Mouse (Mus musculus) cerebellum, adult 18-20 months (tissue): Measurements from ENCODE around the gene 1700025G04Rik.
"Not testable (repeated sequence)": the region's sequence is repeated elsewhere in the genome, so short reads cannot be mapped to it uniquely, and the experiment has no call there.

Experiments
- DNase-seq, 2 experiments: peaks; one replicate each; pipeline ENCODE4 v3.0.0; 2021

The 1700025G04Rik gene

DNA sequence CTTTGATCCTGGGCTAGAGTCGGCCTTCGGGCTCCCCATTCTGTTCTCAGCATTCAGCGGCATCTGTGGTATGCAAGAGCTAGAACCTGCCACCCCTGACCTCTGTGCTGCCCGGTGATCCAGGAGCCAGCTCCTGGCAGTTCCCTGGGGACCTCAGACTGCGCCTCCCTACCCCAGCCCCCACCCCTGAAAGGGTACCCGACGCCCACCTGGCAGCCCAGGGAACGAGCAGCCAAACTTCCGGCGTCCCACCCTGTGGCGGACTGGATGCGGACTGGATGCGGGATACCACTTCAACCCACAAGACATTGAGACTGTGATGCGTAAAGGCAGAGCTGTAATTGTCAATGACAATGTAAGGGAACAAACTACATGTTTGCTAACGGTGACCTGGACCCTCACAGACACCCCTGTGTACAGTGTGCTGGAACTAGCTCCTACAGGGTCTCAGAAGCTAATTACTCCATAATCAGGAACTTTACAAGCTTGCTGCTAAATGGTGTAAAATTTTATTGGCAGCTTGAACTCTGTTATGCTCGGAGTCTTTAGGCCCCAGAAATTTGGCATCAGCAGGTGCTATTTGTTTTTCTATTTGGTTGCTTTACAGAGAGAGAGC is 239.8 kb downstream of the 1700025G04Rik start:
- DNase-seq = no peak

GRCm38 (mm10) chr1:151848286-151848685 is 241.6 kb downstream of the 1700025G04Rik start:
- no peak for DNase-seq

DNA sequence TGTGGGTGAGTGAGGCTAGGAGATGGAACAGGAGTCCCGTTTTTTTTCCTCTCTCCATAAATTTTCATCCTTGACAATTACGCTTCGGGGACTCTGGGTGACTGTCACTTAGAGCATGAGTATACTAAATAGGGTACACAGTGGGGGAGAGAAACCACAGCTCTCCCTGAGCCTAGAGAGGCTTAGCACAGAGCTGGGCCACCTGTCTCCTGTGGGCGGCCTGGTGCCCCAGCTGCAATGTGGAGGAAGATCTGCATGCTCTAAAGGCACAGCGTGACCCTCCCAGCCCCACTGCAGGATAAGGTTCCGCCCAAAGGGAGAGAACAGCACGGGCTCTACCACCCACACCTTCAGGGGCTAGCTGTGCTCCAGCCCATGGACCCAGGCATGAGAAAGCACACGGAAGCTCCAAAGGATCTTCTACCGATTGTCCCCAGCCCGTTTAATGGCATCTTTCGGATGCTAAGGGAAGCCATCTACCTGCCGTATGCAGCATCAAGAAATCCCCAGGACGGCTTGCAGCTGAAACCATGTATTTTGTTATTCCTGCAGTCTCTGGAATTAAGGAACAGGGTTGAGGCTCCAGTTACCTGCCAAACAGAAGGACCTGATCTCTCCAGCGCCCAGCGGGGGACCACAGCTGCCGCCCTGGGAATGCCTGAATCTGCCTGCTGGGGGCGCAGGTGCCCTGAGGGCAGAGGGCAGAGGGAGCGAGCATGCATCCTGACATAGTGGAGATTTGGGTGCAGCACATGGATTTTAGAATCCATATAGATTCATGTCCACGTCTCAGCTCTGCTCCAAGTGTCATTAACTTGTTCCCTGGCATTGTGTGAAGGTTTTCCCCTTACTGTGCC is 243.8 kb downstream of the 1700025G04Rik start:
- DNase-seq = peak; percentile 33 to 46

DNA sequence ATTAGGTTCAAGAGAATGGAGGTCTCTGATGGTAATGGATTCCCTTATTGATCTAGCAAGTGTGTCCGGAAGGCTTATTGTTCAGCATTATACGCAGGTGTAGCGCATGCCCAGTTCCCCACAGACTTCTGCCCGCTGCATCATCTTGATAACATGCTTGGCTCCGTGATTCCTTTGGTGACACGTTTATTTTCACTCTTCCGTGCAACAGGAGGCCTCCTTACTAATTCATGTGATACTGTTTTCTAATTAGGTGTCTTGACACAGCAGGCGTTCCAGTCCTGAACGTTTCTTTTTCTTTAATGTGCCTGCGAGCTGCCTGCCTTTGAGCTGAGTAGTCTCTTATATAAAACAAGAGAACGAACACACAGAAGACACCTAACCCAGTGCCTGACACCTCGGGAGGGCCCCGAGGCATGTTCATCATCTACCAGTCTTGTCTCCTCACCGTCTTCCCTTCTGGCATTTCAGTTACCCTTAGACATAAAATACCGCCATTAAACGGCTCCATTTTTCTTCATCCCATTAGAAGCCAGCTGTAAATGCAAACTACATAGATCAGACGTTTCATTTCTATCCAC is 244.6 kb downstream of the 1700025G04Rik start:
- no peak for DNase-seq

DNA sequence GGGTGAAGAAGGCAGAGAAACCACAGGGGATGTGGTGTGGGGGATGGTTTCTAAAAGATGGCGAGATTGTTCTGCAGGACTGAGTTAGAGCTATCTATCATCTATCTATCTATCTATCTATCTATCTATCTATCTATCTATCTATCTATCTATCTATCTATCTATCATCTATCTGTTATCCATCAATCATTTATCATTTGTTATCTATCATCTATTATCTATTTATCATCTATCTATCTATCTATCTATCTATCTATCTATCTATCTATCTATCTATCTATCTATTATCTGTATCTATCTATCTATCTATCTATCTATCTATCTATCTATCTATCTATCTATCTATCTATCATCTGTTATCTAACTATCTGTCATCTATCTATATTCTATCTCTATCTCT is 249.6 kb downstream of the 1700025G04Rik start:
- DNase-seq = not testable (repeated sequence)

- DNase-seq = peak; percentile 44 to 53
These were observed 254.7 kb downstream of the 1700025G04Rik start for GRCm38 (mm10) chr1:151835261-151835660.

DNA sequence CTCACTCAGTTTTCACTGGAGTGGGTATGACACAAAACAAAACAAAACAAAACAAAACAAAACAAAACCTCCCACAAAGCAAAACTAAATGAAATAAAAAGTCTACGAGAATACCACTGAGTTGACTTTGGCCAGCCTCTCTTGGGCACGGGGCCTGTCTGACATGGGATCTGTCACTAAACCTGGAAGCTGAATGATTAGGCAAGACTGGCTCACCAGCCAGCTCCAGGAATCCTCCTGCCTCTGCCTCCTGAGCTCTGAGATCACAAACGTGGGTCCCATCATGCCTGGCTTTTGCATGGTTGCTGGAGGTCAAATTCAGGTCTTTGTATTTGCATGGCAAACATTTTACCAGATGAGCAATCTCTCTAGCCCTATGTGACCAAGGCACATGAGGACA is 258.1 kb downstream of the 1700025G04Rik start:
- no peak for DNase-seq

GRCm38 (mm10) chr1:151825065-151825464 is 264.9 kb downstream of the 1700025G04Rik start:
- DNase-seq = no peak

GRCm38 (mm10) chr1:151820457-151820856 is 269.5 kb downstream of the 1700025G04Rik start:
- DNase-seq = peak; percentile 76 to 83

GRCm38 (mm10) chr1:151819190-151819589 is 270.7 kb downstream of the 1700025G04Rik start:
- DNase-seq = no peak

- DNase-seq = no peak
These were observed 273.9 kb downstream of the 1700025G04Rik start for GRCm38 (mm10) chr1:151816051-151816450.

- no peak for DNase-seq
These were observed 277.8 kb downstream of the 1700025G04Rik start for GRCm38 (mm10) chr1:151812004-151812712.

GRCm38 (mm10) chr1:151811456-151811855 is 278.5 kb downstream of the 1700025G04Rik start:
- peak; percentile 16 to 20 for DNase-seq

DNA sequence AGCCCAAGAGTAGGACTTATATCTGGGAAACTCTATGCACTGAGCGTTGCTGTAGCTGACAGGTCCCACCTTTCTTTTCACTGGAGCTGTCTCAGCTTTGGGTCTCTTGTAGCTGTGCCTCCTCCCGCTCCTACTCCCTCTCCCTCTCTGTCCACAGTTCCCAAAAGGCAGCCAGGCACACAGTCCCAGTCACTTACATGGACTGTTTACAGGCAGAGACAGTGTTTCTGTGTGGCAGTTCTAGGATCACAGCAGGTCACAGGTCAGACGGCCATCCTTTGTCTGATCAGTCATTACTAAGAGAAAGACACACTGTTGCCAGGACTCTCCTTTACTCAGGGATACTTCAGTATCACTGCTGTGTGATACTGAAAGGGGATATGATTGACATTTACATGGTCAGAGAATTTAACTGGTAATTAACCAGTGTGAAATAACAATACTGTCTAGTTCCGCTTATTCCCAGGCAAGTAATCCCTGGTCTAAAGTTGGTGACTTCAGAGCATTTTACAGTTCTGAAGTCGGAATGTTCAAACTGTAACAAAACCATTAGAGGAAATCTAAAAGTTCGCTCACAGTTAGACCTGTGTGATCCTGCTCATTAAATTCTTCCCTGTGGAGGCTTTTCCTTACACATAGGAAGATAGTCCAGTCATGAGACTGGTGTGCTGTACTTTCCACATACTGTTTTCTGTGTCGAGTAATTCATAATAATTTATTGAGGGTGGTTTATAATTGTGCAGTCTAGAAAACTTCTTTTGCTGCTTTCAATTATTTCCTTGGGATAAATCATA is 279.1 kb downstream of the 1700025G04Rik start:
- no peak for DNase-seq

DNA sequence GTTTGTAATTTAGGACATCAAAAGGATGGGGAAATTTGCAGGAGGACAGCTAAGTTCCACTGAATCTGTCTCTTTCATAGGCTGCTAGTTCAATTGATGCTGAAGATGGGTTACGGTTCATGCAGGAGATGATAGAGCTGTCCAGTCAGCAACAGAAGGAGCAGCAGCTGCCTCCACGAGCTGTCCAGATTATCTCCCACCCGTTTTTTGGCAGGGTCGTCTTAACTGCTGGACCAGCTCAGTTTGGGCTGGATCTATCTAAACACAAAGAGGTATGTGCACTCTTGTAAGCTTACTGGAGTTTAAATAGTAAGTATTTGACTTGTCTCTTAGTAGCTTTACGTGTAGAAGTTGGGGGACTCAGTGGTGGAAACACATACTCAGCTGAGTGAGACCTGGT is 282.6 kb downstream of the 1700025G04Rik start:
- DNase-seq = no peak

DNA sequence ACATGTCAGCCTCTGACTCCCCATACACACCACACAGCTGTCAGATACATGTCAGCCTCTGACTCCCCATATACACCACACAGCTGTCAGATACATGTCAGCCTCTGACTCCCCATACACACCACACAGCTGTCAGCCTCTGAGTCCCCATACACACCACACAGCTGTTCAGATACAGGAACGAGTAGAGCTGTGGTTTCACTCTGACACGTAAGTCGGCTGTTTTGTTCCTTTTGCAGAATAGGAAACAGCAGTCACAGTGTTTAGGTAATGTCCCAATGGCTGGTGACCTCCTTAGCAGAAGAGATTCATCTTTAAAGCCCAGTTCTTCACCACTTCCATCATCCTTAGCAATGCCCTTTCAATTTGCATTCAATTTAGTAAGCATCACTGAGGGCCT is 287.1 kb downstream of the 1700025G04Rik start:
- DNase-seq = not testable (repeated sequence)
